Mouse (Mus musculus): ENCODE data around the gene Eif2ak3. TPM values are rescaled to one million over a fixed set of nuclear protein-coding genes. Genes with fewer than 3 reads are reported as not detected.

Eif2ak3 gene
- 2.2 TPM for polyA plus RNA-seq (2017; shearing (Covaris generic))

DNA sequence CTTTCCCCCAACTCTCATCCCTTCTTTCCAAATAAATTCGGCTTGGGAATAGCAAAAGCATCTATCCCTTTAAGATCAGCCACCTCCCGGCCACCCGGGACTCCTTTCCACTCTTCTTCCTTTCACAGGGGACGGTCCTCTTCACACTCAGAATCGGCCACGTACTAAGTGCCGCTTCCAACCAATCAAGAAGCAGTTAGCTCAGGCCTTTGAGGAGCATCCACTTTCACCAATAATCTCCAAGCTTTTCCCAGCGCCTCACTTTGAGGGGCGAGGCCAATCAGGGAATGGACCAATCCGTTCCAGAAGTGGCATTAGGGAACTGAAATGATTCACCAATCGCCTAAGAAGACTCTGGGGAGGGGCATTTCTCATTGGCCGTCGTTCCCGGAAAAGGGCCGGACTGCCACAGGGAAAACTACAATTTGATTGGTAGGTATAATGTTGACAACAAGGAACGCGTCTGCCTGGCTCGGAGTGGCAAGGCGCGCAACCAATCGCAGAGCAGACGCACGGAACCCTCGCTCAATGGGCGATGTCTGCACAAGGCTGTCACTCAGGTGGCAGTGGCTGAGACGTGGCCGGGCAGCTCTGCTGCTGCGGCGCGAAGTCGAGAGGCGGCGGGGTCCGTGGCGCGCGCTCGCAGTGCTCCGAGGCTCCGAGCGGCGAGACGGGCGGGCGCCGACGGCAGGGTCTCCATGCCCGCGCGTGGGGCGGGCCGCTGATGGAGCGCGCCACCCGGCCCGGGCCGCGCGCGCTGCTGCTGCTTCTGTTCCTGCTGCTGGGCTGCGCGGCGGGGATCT lies at the start of gene Eif2ak3:
Gene Eif2ak3 (plus strand): TSS at position 514 of the 803 bp plus-strand sequence.

DNA sequence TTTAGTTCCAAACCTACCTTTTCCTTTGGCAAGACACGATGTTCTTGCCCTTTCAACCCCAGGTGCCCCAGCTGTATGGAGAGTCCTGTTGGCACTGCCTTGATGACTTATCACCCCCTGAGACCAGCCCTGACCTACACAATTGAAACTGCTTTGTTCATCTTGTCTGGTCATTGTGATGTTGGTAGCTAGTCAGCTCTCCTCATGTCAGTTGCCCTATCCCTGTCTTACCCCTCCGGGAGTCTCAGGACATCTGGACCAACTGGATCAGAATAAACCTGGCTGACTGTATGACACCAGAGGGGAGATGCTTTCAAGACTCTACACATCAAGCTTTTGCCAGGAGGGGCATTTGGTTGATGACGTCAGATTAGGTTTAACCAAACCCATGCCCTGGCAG lies 74.5 kb downstream of the Eif2ak3 start, which contains the start of gene Tex37:
Gene Tex37 (minus strand): TSS at position 101 of the 400 bp plus-strand sequence.

Other genes with a start within 250 kb of the Eif2ak3 start
- 3.4 TPM for gene Rpia, start 52.3 kb upstream of the Eif2ak3 start, polyA plus RNA-seq (2017; shearing (Covaris generic))
- gene Tex37, start 74.4 kb downstream of the Eif2ak3 start, polyA plus RNA-seq (2017; shearing (Covaris generic)): not detected
- gene Foxi3, start 112.0 kb downstream of the Eif2ak3 start, polyA plus RNA-seq (2017; shearing (Covaris generic)): not detected